Mouse (Mus musculus) stomach, postnatal 0 days (tissue): ENCODE results near the gene Cdh26. TPM values are rescaled to one million over a fixed set of nuclear protein-coding genes. Genes with fewer than 3 reads are reported as not detected.
A peak's percentile ranks its signal among the peaks of the same experiment; 100 is the strongest.

Source experiments
- ATAC-seq: fragments of 200-750 bp; cut with Nextera tagmentation; 2 replicates; pipeline ENCODE4 v1.8.0; 2017; ENCODE audit not compliant: low FRiP score, low TSS enrichment
- DNase-seq: peaks from one replicate; pipeline ENCODE4 v3.0.0-alpha.2; 2016; ENCODE audit warnings: low spot score
- H3K27ac ChIP-seq: fragments of 300-500 bp; sonication (generic); replicated peaks from 2 replicates; pipeline ENCODE4 v1.5.1; 2014; ENCODE audit warnings: mild to moderate bottlenecking, control low read depth
- H3K27me3 ChIP-seq: fragments of 300-500 bp; sonication (generic); 2 replicates; pipeline ENCODE4 v1.6.1; 2014; ENCODE audit warnings: low read length; ENCODE audit not compliant: control insufficient read depth, insufficient read depth
- H3K36me3 ChIP-seq: fragments of 300-500 bp; sonication (generic); 2 replicates; pipeline ENCODE4 v1.6.1; 2014; ENCODE audit warnings: low read length, mixed read lengths; ENCODE audit not compliant: control insufficient read depth, insufficient read depth
- H3K4me1 ChIP-seq: fragments of 300-500 bp; sonication (generic); replicated peaks from 2 replicates; pipeline ENCODE4 v1.6.1; 2014; ENCODE audit warnings: antibody characterized with exemption; ENCODE audit not compliant: control insufficient read depth, insufficient read depth
- H3K4me2 ChIP-seq: fragments of 300-500 bp; sonication (generic); replicated peaks from 2 replicates; pipeline ENCODE4 v1.6.1; 2014; ENCODE audit warnings: low read depth, mild to moderate bottlenecking, control low read depth, moderate library complexity
- H3K4me3 ChIP-seq: fragments of 300-500 bp; sonication (generic); 2 replicates; pipeline ENCODE4 v1.5.1; 2014; ENCODE audit warnings: low read depth, low read length, control low read depth
- H3K9ac ChIP-seq: fragments of 300-500 bp; sonication (generic); 2 replicates; pipeline ENCODE4 v1.6.1; 2014; ENCODE audit warnings: mild to moderate bottlenecking, low read length, control low read depth, mixed read lengths
- H3K9me3 ChIP-seq: fragments of 300-500 bp; sonication (generic); 2 replicates; pipeline ENCODE4 v1.6.1; 2016; ENCODE audit warnings: low read length; ENCODE audit not compliant: control insufficient read depth
- CTCF ChIP-seq: IDR thresholded peaks from 2 replicates; pipeline ENCODE4 v1.5.1; 2016; ENCODE audit warnings: antibody characterized with exemption, low read depth, mild to moderate bottlenecking, moderate library complexity
- EP300 ChIP-seq: optimal IDR thresholded peaks from 2 replicates; pipeline ENCODE3; 2016; ENCODE audit warnings: antibody characterized with exemption
- WGBS: fragments of 180-500 bp; shearing (Covaris S2); extraction: QIAGEN DNeasy Blood & Tissue Kit; methylation state at CpG from one replicate; pipeline ENCODE4 v1.1.7; 2014; 5-methylcytosine and 5-hydroxymethylcytosine counted together
- polyA plus RNA-seq: library from polyadenylated mRNA; unstranded; fragments of >200 nt; fragmentation: Nextera tagmentation; extraction: Ambion mirVana; gene quantifications from 2 replicates; pipeline ENCODE4 v1.2.1, GENCODE M21; 2015

Gene Cdh26
- polyA plus RNA-seq, 1 experiment from 2014 or later, result 0.39 TPM

GRCm38 (mm10) chr2:178413481-178414260 is 16.7 kb upstream of the Cdh26 start:
- Histone ChIP-seq H3K4me3 (peak overlapping the region; percentile 59), H3K4me2 (peak overlapping the region; percentile 95), H3K36me3 (no peaks in the 10 kb centered on the region), H3K4me1 (peaks cover 7% of the 10 kb centered on the region; the same call in 1 of the 2 replicates), H3K27me3 (no peaks in the 10 kb centered on the region), H3K9ac (peak overlapping the region; percentile 64), H3K27ac (peak overlapping the region; percentile 65), H3K9me3 (no peaks in the 10 kb centered on the region)
- peak; percentile 38 for DNase-seq
- no peak for TF ChIP-seq CTCF
- no peak for TF ChIP-seq EP300
- 13% methylated on average over 75 of the region's 75 CpGs for WGBS
- peak; percentile 31; the same call in 1 of the 2 replicates for ATAC-seq

DNA sequence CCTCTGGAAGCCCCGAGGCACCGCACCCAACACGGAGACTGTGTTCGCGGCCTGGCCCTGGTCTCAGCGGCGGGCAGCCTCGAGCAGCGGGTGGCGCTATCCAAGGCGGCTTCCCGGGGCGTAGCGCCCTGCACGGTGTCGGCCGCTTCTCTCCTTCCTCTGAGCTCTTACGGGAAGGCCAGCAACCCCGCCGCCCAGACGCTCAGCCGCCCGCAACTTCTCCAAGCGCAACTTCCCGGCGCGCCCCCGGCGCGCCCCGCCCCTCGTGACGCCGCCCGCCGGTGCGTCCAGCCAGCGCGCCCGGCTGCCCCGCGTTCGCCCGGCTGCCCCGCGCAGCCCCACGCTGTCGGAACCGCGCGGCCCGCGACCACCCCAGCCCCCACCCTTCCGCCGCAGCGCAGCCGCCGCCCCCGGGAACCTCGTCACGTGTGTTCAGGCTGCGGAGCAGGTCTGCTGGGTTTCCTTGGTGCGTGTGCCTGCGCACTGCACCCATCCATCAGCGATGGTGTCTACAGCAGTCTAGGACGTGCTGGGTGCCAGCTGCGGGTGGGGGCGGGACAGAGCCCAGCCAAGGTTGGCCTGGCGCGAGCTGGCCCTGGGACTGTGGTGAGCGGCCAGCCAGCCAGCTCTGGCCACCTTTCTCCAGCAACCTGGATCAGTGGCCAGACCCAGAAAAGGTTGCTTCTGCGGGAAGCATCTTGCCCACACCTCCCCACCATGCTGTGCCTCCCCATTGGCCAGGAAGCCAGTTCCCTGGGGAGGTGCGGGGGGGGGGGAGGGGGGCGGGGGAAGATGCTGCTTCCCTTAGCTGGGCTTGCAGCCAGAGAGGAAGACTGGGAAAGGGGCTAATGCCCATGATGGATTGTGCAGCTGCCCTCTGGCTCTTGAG is 15.8 kb upstream of the Cdh26 start, which contains the start of the genes Ppp1r3d and Fam217b:
Ppp1r3d (minus strand) TSS at position 212 of the 889 bp plus-strand sequence.
Fam217b (plus strand) TSS at position 264 of the 889 bp plus-strand sequence.
- under 1% methylated on average over 58 of the region's 74 CpGs for whole genome bisulfite sequencing
- DNase-seq (peak; percentile 66), ATAC-seq (peak; percentile 75)
- Histone ChIP-seq H3K4me3 (peak within 1 kb of the TSS; percentile 59), H3K9ac (peak within 1 kb of the TSS; percentile 64), H3K9me3 (no peaks in the 10 kb centered on the region), H3K4me2 (peak within 1 kb of the TSS; percentile 95), H3K4me1 (peaks cover 7% of the 10 kb centered on the region; the same call in 1 of the 2 replicates), H3K27ac (peak within 1 kb of the TSS; percentile 65), H3K36me3 (no peaks in the 10 kb centered on the region), H3K27me3 (no peaks in the 10 kb centered on the region)
- TF ChIP-seq CTCF, result peak; percentile 47
- no peak for TF ChIP-seq EP300

- no peak overlapping the region for H3K9ac ChIP-seq
- no peak overlapping the region for H3K27ac ChIP-seq
- H3K4me3 ChIP-seq, result peak overlapping the region; percentile 59; the same call in 1 of the 2 replicates
- ATAC-seq (no peak), DNase-seq (no peak)
- H3K27me3 ChIP-seq, result no peaks in the 10 kb centered on the region
- H3K4me1 ChIP-seq, result peaks cover 7% of the 10 kb centered on the region; the same call in 1 of the 2 replicates
- no peaks in the 10 kb centered on the region for H3K36me3 ChIP-seq
- peak overlapping the region; percentile 95 for H3K4me2 ChIP-seq
- H3K9me3 ChIP-seq, result no peaks in the 10 kb centered on the region
- TF ChIP-seq EP300, result no peak
- TF ChIP-seq CTCF, result no peak
- 32% methylated on average over 3 of the region's 3 CpGs for WGBS
These were observed 15.2 kb upstream of the Cdh26 start for GRCm38 (mm10) chr2:178415150-178415448.

GRCm38 (mm10) chr2:178416427-178416826 is 13.9 kb upstream of the Cdh26 start:
- ATAC-seq, result no peak
- H3K9ac ChIP-seq, result no peak overlapping the region
- no peaks in the 10 kb centered on the region for H3K9me3 ChIP-seq
- WGBS, result 66% methylated on average over 13 of the region's 13 CpGs
- no peak overlapping the region for H3K4me2 ChIP-seq
- no peak overlapping the region for H3K27ac ChIP-seq
- no peaks in the 10 kb centered on the region for H3K27me3 ChIP-seq
- TF ChIP-seq EP300, result no peak
- no peak for TF ChIP-seq CTCF
- peaks cover 7% of the 10 kb centered on the region; the same call in 1 of the 2 replicates for H3K4me1 ChIP-seq
- no peak overlapping the region for H3K4me3 ChIP-seq
- peak; percentile 11 for DNase-seq
- H3K36me3 ChIP-seq, result no peaks in the 10 kb centered on the region

DNA sequence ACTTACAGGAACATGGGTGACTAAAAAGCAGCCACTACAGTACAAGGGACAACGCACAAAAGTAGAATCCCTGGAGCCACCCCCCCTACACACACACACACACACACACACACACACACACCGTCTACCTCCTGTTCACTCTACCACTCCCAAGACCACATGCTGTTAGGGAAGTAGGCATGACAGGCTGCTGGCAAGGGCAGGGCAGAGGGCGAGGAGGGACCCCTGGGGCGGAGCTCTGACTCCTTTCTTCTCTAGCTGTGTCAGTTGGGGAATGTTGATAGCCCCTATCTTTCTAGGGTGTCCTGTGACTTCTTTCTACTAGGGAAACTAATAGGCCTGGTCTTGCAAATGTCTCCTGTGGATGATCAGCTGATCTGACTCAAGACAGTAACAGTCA is 13.4 kb upstream of the Cdh26 start:
- Histone ChIP-seq H3K4me3 (no peak overlapping the region), H3K27ac (no peak overlapping the region), H3K4me2 (no peak overlapping the region), H3K27me3 (no peaks in the 10 kb centered on the region), H3K36me3 (no peaks in the 10 kb centered on the region), H3K9ac (no peak overlapping the region), H3K9me3 (no peaks in the 10 kb centered on the region), H3K4me1 (peaks cover 7% of the 10 kb centered on the region; the same call in 1 of the 2 replicates)
- peak; percentile 11 for DNase-seq
- WGBS, result 76% methylated on average over 4 of the region's 4 CpGs
- no peak for ATAC-seq
- TF ChIP-seq CTCF (no peak), EP300 (no peak)
